Comparison of ENCODE assay signal across 7 mouse cellular contexts in genomic region chr7:48788348-48788747, GRCm38 (mm10). TPM values are rescaled to one million over a fixed set of nuclear protein-coding genes. Genes with fewer than 3 reads are reported as not detected.
DNase-seq lines count a peak whose midpoint lies in the region; ATAC-seq and TF ChIP-seq lines count a peak whose summit lies in the region.

No protein-coding gene starts in this region.

- no peak for ATAC-seq in heart, embryonic 13.5 days (ENCODE audit: extremely low read depth, insufficient number of reproducible peaks, low FRiP score, low TSS enrichment)
- no peak for ATAC-seq in liver, embryonic 15.5 days (ENCODE audit: insufficient read depth)
- peak; percentile 26 for ATAC-seq in neural tube, embryonic 13.5 days (ENCODE audit: low read depth)

- no peaks in the 10 kb centered on the region for H3K9me3 ChIP-seq in heart, embryonic 13.5 days
- no peaks in the 10 kb centered on the region for H3K9me3 ChIP-seq in liver, embryonic 15.5 days (replicated peaks)
- no peaks in the 10 kb centered on the region for H3K9me3 ChIP-seq in neural tube, embryonic 13.5 days

- no peak for TF ChIP-seq POLR2A in thymus, adult 2 months (IDR thresholded peaks at IDR 0.05; ENCODE audit: control insufficient read depth, extremely low read depth, insufficient read depth, low read length, poor library complexity)

- H3K4me2 ChIP-seq in heart, embryonic 13.5 days = peak overlapping the region; percentile 88
- peak overlapping the region; percentile 92 for H3K4me2 ChIP-seq in liver, embryonic 15.5 days
- H3K4me2 ChIP-seq in neural tube, embryonic 13.5 days = peak overlapping the region; percentile 73

- TF ChIP-seq CTCF in thymus, adult 2 months (IDR thresholded peaks at IDR 0.05; ENCODE audit: borderline replicate concordance, control insufficient read depth, extremely low read depth, insufficient read depth, low read length, poor library complexity) = no peak

- H3K27ac ChIP-seq in thymus, adult 2 months (ENCODE audit: control insufficient read depth, insufficient read depth, low read length) = no peak overlapping the region
- H3K27ac ChIP-seq in heart, embryonic 13.5 days (replicated peaks) = no peak overlapping the region
- H3K27ac ChIP-seq in liver, embryonic 15.5 days (replicated peaks) = peak overlapping the region; percentile 34; the same call in 1 of the 2 replicates
- H3K27ac ChIP-seq in neural tube, embryonic 13.5 days (replicated peaks) = no peak overlapping the region

- no peaks in the 10 kb centered on the region for H3K36me3 ChIP-seq in thymus, adult 2 months (ENCODE audit: control insufficient read depth, insufficient read depth, low read length)
- peaks cover 6% of the 10 kb centered on the region for H3K36me3 ChIP-seq in heart, embryonic 13.5 days
- H3K36me3 ChIP-seq in liver, embryonic 15.5 days (replicated peaks) = no peaks in the 10 kb centered on the region
- no peaks in the 10 kb centered on the region for H3K36me3 ChIP-seq in neural tube, embryonic 13.5 days

- no peak overlapping the region for H3K4me3 ChIP-seq in thymus, adult 2 months (ENCODE audit: control insufficient read depth, insufficient read depth, low read length)
- H3K4me3 ChIP-seq in heart, embryonic 13.5 days = peak overlapping the region; percentile 88
- peak overlapping the region; percentile 86 for H3K4me3 ChIP-seq in liver, embryonic 15.5 days (replicated peaks)
- H3K4me3 ChIP-seq in neural tube, embryonic 13.5 days = peak overlapping the region; percentile 87

- WGBS in thymus, adult 2 months = 52% methylated on average over 3 of the region's 3 CpGs
- 58% methylated on average over 3 of the region's 3 CpGs for WGBS in heart, embryonic 13.5 days
- 52% methylated on average over 3 of the region's 3 CpGs for WGBS in liver, embryonic 15.5 days (ENCODE audit: insufficient replicate concordance)
- WGBS in neural tube, embryonic 13.5 days = 66% methylated on average over 3 of the region's 3 CpGs

- peaks cover 5% of the 10 kb centered on the region; the same call in 1 of the 2 replicates for H3K4me1 ChIP-seq in thymus, adult 2 months (replicated peaks; ENCODE audit: control insufficient read depth, insufficient read depth, low read length)
- peaks cover 23% of the 10 kb centered on the region for H3K4me1 ChIP-seq in heart, embryonic 13.5 days
- peaks cover 32% of the 10 kb centered on the region for H3K4me1 ChIP-seq in liver, embryonic 15.5 days (replicated peaks)
- peaks cover 28% of the 10 kb centered on the region for H3K4me1 ChIP-seq in neural tube, embryonic 13.5 days (replicated peaks)

- no peaks in the 10 kb centered on the region for H3K27me3 ChIP-seq in thymus, adult 2 months (ENCODE audit: control insufficient read depth, insufficient read depth, low read length)
- H3K27me3 ChIP-seq in heart, embryonic 13.5 days (replicated peaks) = no peaks in the 10 kb centered on the region
- H3K27me3 ChIP-seq in liver, embryonic 15.5 days = no peaks in the 10 kb centered on the region
- no peaks in the 10 kb centered on the region for H3K27me3 ChIP-seq in neural tube, embryonic 13.5 days

- no peak overlapping the region for H3K9ac ChIP-seq in heart, embryonic 13.5 days
- H3K9ac ChIP-seq in liver, embryonic 15.5 days = no peak overlapping the region
- H3K9ac ChIP-seq in neural tube, embryonic 13.5 days = no peak overlapping the region

- DNase-seq in thymus, adult 2 months = peak; percentile 7
- DNase-seq in thymus, adult 18-20 months = no peak
- no peak for DNase-seq in urinary bladder, postnatal 36 days (ENCODE audit: low spot score in 2 of 2)
- DNase-seq in urinary bladder, postnatal 14 days (ENCODE audit: low spot score) = no peak

RNA-seq across cellular contexts. Expression of gene Zdhhc13, which starts 0.5 kb away (rescaled TPM):
- 13.5 and 19.6 TPM in 2 replicates for polyA plus RNA-seq in thymus, adult 2 months (2012; rRNA removed)
- polyA plus RNA-seq in heart, embryonic 13.5 days (2015; fragmentation: Nextera tagmentation; extraction: Ambion mirVana) = 31.1 and 32.5 TPM in 2 replicates
- polyA plus RNA-seq in liver, embryonic 15.5 days (2015; fragmentation: Nextera tagmentation; extraction: Ambion mirVana) = 10.8 and 11.2 TPM in 2 replicates
- polyA plus RNA-seq in neural tube, embryonic 13.5 days (2015; fragmentation: Nextera tagmentation; extraction: Ambion mirVana) = 39.8 and 41.2 TPM in 2 replicates

RNA-seq across cellular contexts. Expression of gene Csrp3, which starts 59.5 kb away (rescaled TPM):
- polyA plus RNA-seq in thymus, adult 2 months (2012; rRNA removed) = 3.0 and 20.4 TPM in 2 replicates
- polyA plus RNA-seq in heart, embryonic 13.5 days (2015; fragmentation: Nextera tagmentation; extraction: Ambion mirVana) = 1,256 and 1,437 TPM in 2 replicates
- 4.5 and 6.9 TPM in 2 replicates for polyA plus RNA-seq in liver, embryonic 15.5 days (2015; fragmentation: Nextera tagmentation; extraction: Ambion mirVana)
- polyA plus RNA-seq in neural tube, embryonic 13.5 days (2015; fragmentation: Nextera tagmentation; extraction: Ambion mirVana) = 3.1 and 3.5 TPM in 2 replicates

Comparison
In these comparisons a context has a peak if more than half of its experiments do, and no peak if none do; other contexts are left out.
1. RNA of gene Csrp3, which starts 59.5 kb away (polyA plus RNA-seq): 1,256 to 1,437 TPM in heart, embryonic 13.5 days; 3.0 to 20.4 TPM in thymus, adult 2 months, 4.5 to 6.9 TPM in liver, embryonic 15.5 days and 3.1 to 3.5 TPM in neural tube, embryonic 13.5 days; every median in the first group is over 10 times any median in the second.
2. Peak in every context shown above with its lines, with median percentiles within 50 percentile points of each other: H3K4me2 ChIP-seq.